Mouse (Mus musculus) ovary, postnatal 36 days (tissue): Measurements from ENCODE around the gene Slc25a12.

Experiments
- DNase-seq: peaks from one replicate; pipeline ENCODE4 v3.0.0; 2022; ENCODE audit warnings: low spot score, mixed read lengths

The Slc25a12 gene

GRCm38 (mm10) chr2:71248071-71248470 is 119.5 kb downstream of the Slc25a12 start:
- DNase-seq = no peak

- DNase-seq = no peak
These were observed 121.5 kb downstream of the Slc25a12 start for GRCm38 (mm10) chr2:71246096-71246495.

GRCm38 (mm10) chr2:71245416-71245815 is 122.1 kb downstream of the Slc25a12 start:
- DNase-seq = no peak

GRCm38 (mm10) chr2:71244807-71245206 is 122.7 kb downstream of the Slc25a12 start:
- DNase-seq = no peak

- no peak for DNase-seq
These were observed 124.4 kb downstream of the Slc25a12 start for GRCm38 (mm10) chr2:71243058-71243672.

GRCm38 (mm10) chr2:71242180-71242579 is 125.4 kb downstream of the Slc25a12 start:
- no peak for DNase-seq

- no peak for DNase-seq
These were observed 126.0 kb downstream of the Slc25a12 start for GRCm38 (mm10) chr2:71241505-71241904.

GRCm38 (mm10) chr2:71236009-71236408 is 131.5 kb downstream of the Slc25a12 start:
- DNase-seq = no peak

GRCm38 (mm10) chr2:71235420-71235819 is 132.1 kb downstream of the Slc25a12 start:
- no peak for DNase-seq

GRCm38 (mm10) chr2:71232976-71233375 is 134.6 kb downstream of the Slc25a12 start:
- DNase-seq = no peak

- DNase-seq = no peak
These were observed 135.6 kb downstream of the Slc25a12 start for GRCm38 (mm10) chr2:71231951-71232350.

- no peak for DNase-seq
These were observed 137.9 kb downstream of the Slc25a12 start for GRCm38 (mm10) chr2:71229603-71230002.

- DNase-seq = no peak
These were observed 140.2 kb downstream of the Slc25a12 start for GRCm38 (mm10) chr2:71227398-71227797.
